Mouse (Mus musculus) liver, embryonic 14.5 days (tissue): Measurements from ENCODE around the gene Olfr433. TPM values are rescaled to one million over a fixed set of nuclear protein-coding genes. Genes with fewer than 3 reads are reported as not detected.

Experiments
- ATAC-seq: fragments of 200-750 bp; cut with Nextera tagmentation; 2 replicates; pipeline ENCODE4 v1.8.0; 2017; ENCODE audit warnings: moderate number of reproducible peaks, mild to moderate bottlenecking, moderate library complexity; ENCODE audit not compliant: insufficient read depth
- DNase-seq, 3 experiments: peaks; one replicate each; pipeline ENCODE4 v3.0.0-alpha.2; 2012 to 2013; ENCODE audit warnings: low read depth in 3 of 3, low spot score in 3 of 3
- H3K27ac ChIP-seq: fragments of 300-500 bp; sonication (generic); 2 replicates; pipeline ENCODE4 v1.5.1; 2014; ENCODE audit warnings: moderate library complexity, mild to moderate bottlenecking, control low read depth, inconsistent platforms
- H3K27me3 ChIP-seq: fragments of 300-500 bp; sonication (generic); 2 replicates; pipeline ENCODE4 v1.6.1; 2014; ENCODE audit warnings: mild to moderate bottlenecking, low read length, moderate library complexity; ENCODE audit not compliant: control insufficient read depth, insufficient read depth
- H3K36me3 ChIP-seq: fragments of 300-500 bp; sonication (generic); replicated peaks from 2 replicates; pipeline ENCODE4 v1.6.1; 2014; ENCODE audit warnings: low read depth; ENCODE audit not compliant: control insufficient read depth, insufficient read depth
- H3K4me1 ChIP-seq, 2 experiments: fragments of 200-500 bp in 1 of 2; fragments of 300-500 bp in 1 of 2; sonication (generic) in 1 of 2; replicated peaks; 2 replicates each; pipeline ENCODE4 v1.6.1; 2012 to 2014; ENCODE audit warnings: antibody characterized with exemption in 1 of 2, inconsistent platforms in 1 of 2, low read length in 1 of 2; ENCODE audit not compliant: control insufficient read depth in 2 of 2, insufficient read depth in 2 of 2
- H3K4me2 ChIP-seq: fragments of 300-500 bp; sonication (generic); 2 replicates; pipeline ENCODE4 v1.6.1; 2014; ENCODE audit warnings: low read depth, mild to moderate bottlenecking, control low read depth, moderate library complexity
- H3K4me3 ChIP-seq, 2 experiments: fragments of 200-500 bp in 1 of 2; fragments of 300-500 bp in 1 of 2; sonication (generic) in 1 of 2; 2 replicates each; pipeline ENCODE4 v1.5.1; 2012 to 2014; ENCODE audit warnings: low read depth in 2 of 2, low read length in 2 of 2, mild to moderate bottlenecking in 2 of 2, control low read depth in 1 of 2, inconsistent platforms in 1 of 2, moderate library complexity in 1 of 2; ENCODE audit not compliant: insufficient read depth in 1 of 2
- H3K9ac ChIP-seq: fragments of 300-500 bp; sonication (generic); replicated peaks from 2 replicates; pipeline ENCODE4 v1.6.1; 2014; ENCODE audit warnings: mild to moderate bottlenecking, control low read depth, moderate library complexity
- H3K9me3 ChIP-seq: fragments of 300-500 bp; sonication (generic); 2 replicates; pipeline ENCODE4 v1.6.1; 2016; ENCODE audit warnings: low read length, mixed read lengths; ENCODE audit not compliant: control insufficient read depth
- CTCF ChIP-seq: IDR thresholded peaks from 2 replicates; pipeline ENCODE4 v1.5.1; 2016; ENCODE audit warnings: antibody characterized with exemption, low read depth, control low read depth
- EP300 ChIP-seq: IDR thresholded peaks from 2 replicates; pipeline ENCODE4 v1.6.1; 2016; ENCODE audit warnings: antibody characterized with exemption, low read depth
- WGBS: fragments of 180-500 bp; shearing (Covaris S2); extraction: QIAGEN DNeasy Blood & Tissue Kit; methylation state at CpG from one replicate; pipeline ENCODE4 v1.1.7; 2014; ENCODE audit not compliant: insufficient replicate concordance; 5-methylcytosine and 5-hydroxymethylcytosine counted together
- polyA plus RNA-seq, 2 experiments: library from polyadenylated mRNA; depleted of rRNA in 1 of 2; stranded (reverse) in 1 of 2; unstranded in 1 of 2; fragments of >200 nt; fragmentation: Nextera tagmentation in 1 of 2; extraction: Ambion mirVana in 1 of 2; gene quantifications; 2 replicates each; pipeline versions ENCODE4 v1.2.1 to v1.2.3; 2012 to 2014

The Olfr433 gene
- polyA plus RNA-seq, 2 experiments: 0.03 to 0.10 TPM

DNA sequence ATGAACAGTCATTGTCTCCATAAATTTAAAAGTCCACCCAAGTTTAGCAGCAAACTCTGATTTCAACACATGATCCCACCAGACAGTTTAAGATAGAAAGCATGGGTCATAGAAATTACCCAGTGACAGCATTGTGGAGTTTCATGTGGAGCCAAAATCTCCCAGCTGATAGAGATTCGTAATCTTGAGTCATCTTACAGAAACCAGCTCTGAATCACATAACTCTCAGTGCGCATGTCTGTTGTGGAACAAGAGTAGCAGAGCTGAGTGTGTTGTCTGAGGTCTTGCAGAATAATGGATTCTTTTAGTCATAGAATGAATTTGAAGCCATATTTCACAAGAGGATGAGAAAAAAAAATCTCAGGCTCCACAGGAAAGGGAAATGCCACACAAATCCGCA lies 12.5 kb downstream of the Olfr433 start:
- Histone ChIP-seq H3K4me2 (no peak overlapping the region), H3K27ac (no peak overlapping the region), H3K9ac (no peak overlapping the region), H3K4me1 (no peaks in the 10 kb centered on the region), H3K36me3 (no peaks in the 10 kb centered on the region), H3K9me3 (no peaks in the 10 kb centered on the region), H3K4me3 (no peak overlapping the region), H3K27me3 (no peaks in the 10 kb centered on the region)
- WGBS: 57% methylated on average over 3 of the region's 3 CpGs
- ATAC-seq: no peak
- TF ChIP-seq EP300 (no peak), CTCF (no peak)
- DNase-seq: no peak

DNA sequence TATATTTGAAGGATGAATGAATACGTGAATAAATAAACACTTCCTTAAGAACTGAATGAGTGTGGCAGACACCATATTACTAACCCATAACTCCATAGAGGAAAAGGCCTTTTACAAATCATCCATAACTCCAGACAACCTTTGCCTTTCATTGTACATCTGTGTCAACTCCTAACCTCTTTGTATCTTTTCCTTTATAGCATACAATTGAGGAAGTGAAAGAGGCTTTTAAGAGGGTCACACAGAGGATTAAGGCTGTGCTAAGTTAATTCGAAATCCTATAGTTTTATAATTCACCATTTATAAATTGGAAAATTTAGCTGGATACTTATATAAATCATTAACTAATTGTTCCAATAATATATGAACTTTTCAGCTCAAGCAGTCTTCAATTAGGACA lies 14.7 kb downstream of the Olfr433 start:
- no peaks in the 10 kb centered on the region for H3K9me3 ChIP-seq
- ATAC-seq (no peak), DNase-seq (no peak)
- WGBS: 48% methylated on average over 2 of the region's 2 CpGs
- no peaks in the 10 kb centered on the region for H3K4me1 ChIP-seq
- TF ChIP-seq EP300: no peak
- TF ChIP-seq CTCF: no peak
- H3K27ac ChIP-seq: no peak overlapping the region
- no peaks in the 10 kb centered on the region for H3K27me3 ChIP-seq
- no peak overlapping the region for H3K4me2 ChIP-seq
- no peaks in the 10 kb centered on the region for H3K36me3 ChIP-seq
- no peak overlapping the region for H3K4me3 ChIP-seq
- H3K9ac ChIP-seq: no peak overlapping the region

DNA sequence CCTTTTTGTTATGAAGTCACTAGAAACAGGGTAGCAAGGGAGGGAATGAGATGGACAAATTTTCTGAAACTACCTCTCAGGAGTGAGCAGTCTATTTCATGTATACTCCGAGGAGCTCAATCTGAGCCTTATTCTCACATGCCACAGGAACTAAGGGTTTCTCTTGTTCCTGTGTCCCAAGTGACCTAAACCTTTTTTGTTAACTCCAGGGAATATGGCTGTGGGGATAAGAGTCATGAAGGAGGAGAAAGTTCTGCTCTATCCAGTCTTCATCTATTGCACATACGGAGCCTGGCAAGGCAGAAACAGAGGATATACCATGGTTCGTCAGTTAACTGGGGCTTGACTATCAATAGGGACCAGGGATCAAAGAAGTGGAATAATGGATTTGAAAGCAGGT lies 25.8 kb downstream of the Olfr433 start, which contains the start of gene Olfr430:
TSS of gene Olfr430 (plus strand) at position 301 of the 400 bp plus-strand sequence.
- H3K9me3 ChIP-seq: no peaks in the 10 kb centered on the region
- H3K36me3 ChIP-seq: no peaks in the 10 kb centered on the region
- TF ChIP-seq CTCF (no peak), EP300 (no peak)
- H3K27me3 ChIP-seq: no peaks in the 10 kb centered on the region
- H3K4me1 ChIP-seq: no peaks in the 10 kb centered on the region
- no peak within 1 kb of the TSS for H3K4me2 ChIP-seq
- no peak within 1 kb of the TSS for H3K9ac ChIP-seq
- H3K27ac ChIP-seq: no peak within 1 kb of the TSS
- ATAC-seq: no peak
- 71% methylated on average over 3 of the region's 3 CpGs for WGBS
- H3K4me3 ChIP-seq: no peak within 1 kb of the TSS
- DNase-seq: no peak

DNA sequence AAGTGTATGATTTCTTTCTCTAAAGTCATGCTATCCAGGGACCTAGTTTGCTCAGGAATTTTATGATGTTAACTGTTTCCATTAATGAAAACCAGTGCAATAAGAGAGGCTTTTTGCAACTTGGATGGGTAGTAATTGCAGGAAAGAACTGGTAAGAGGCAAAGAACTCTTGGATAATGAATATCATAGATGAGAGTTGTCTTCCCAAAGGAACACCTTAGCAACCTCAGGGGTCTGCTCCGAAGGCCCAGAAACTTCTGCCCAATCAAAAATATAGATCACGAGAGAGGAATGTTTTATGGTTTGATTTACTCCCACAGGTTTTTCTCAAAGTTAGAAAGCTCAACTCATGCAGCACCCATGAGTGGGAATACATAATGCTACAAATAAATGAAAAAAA lies 43.5 kb downstream of the Olfr433 start, which contains the start of gene Olfr429:
TSS of gene Olfr429 (plus strand) at position 301 of the 400 bp plus-strand sequence.
- Histone ChIP-seq H3K4me3 (no peak within 1 kb of the TSS), H3K4me2 (no peak within 1 kb of the TSS), H3K27ac (no peak within 1 kb of the TSS), H3K27me3 (no peaks in the 10 kb centered on the region), H3K4me1 (no peaks in the 10 kb centered on the region), H3K9me3 (no peaks in the 10 kb centered on the region), H3K9ac (no peak within 1 kb of the TSS), H3K36me3 (no peaks in the 10 kb centered on the region)
- ATAC-seq (no peak), DNase-seq (no peak)
- WGBS: 68% methylated on average over 2 of the region's 2 CpGs
- TF ChIP-seq EP300 (no peak), CTCF (no peak)

Other genes starting within 250 kb of the Olfr433 start
- 0.61 and 1.2 TPM in 2 replicates for gene Ifi211, start 127.7 kb upstream of the Olfr433 start, polyA plus RNA-seq (2012; rRNA removed)
- 1.5 and 1.6 TPM in 2 replicates for gene Ifi211, start 127.7 kb upstream of the Olfr433 start, polyA plus RNA-seq (2014; fragmentation: Nextera tagmentation; extraction: Ambion mirVana)
- gene Mndal, start 98.2 kb upstream of the Olfr433 start, polyA plus RNA-seq (2012; rRNA removed): 1.0 and 2.6 TPM in 2 replicates
- 2.0 and 2.8 TPM in 2 replicates for gene Mndal, start 98.2 kb upstream of the Olfr433 start, polyA plus RNA-seq (2014; fragmentation: Nextera tagmentation; extraction: Ambion mirVana)
- gene Ifi203, start 98.0 kb upstream of the Olfr433 start, polyA plus RNA-seq (2012; rRNA removed): 1.1 and 1.4 TPM in 2 replicates
- 2.1 and 2.9 TPM in 2 replicates for gene Ifi203, start 98.0 kb upstream of the Olfr433 start, polyA plus RNA-seq (2014; fragmentation: Nextera tagmentation; extraction: Ambion mirVana)
- not detected in 2 replicates for gene Ifi202b, start 58.0 kb upstream of the Olfr433 start, polyA plus RNA-seq (2012; rRNA removed)
- gene Ifi202b, start 58.0 kb upstream of the Olfr433 start, polyA plus RNA-seq (2014; fragmentation: Nextera tagmentation; extraction: Ambion mirVana): not detected in 2 replicates
- gene Ifi205, start 8.9 kb upstream of the Olfr433 start, polyA plus RNA-seq (2012; rRNA removed): 0.24 and 0.28 TPM in 2 replicates
- 0.67 and 0.68 TPM in 2 replicates for gene Ifi205, start 8.9 kb upstream of the Olfr433 start, polyA plus RNA-seq (2014; fragmentation: Nextera tagmentation; extraction: Ambion mirVana)
- gene Olfr432, start 8.5 kb downstream of the Olfr433 start, polyA plus RNA-seq (2012; rRNA removed): not detected in 2 replicates
- gene Olfr432, start 8.5 kb downstream of the Olfr433 start, polyA plus RNA-seq (2014; fragmentation: Nextera tagmentation; extraction: Ambion mirVana): not detected in 2 replicates
- not detected in 2 replicates for gene Olfr430, start 25.9 kb downstream of the Olfr433 start, polyA plus RNA-seq (2012; rRNA removed)
- gene Olfr430, start 25.9 kb downstream of the Olfr433 start, polyA plus RNA-seq (2014; fragmentation: Nextera tagmentation; extraction: Ambion mirVana): not detected in 2 replicates
- gene Olfr429, start 43.6 kb downstream of the Olfr433 start, polyA plus RNA-seq (2012; rRNA removed): not detected in 2 replicates
- not detected in 2 replicates for gene Olfr429, start 43.6 kb downstream of the Olfr433 start, polyA plus RNA-seq (2014; fragmentation: Nextera tagmentation; extraction: Ambion mirVana)
- gene Olfr427, start 56.2 kb downstream of the Olfr433 start, polyA plus RNA-seq (2012; rRNA removed): not detected in 2 replicates
- gene Olfr427, start 56.2 kb downstream of the Olfr433 start, polyA plus RNA-seq (2014; fragmentation: Nextera tagmentation; extraction: Ambion mirVana): not detected in 2 replicates
- not detected in 2 replicates for gene Olfr231, start 80.5 kb downstream of the Olfr433 start, polyA plus RNA-seq (2012; rRNA removed)
- not detected in 2 replicates for gene Olfr231, start 80.5 kb downstream of the Olfr433 start, polyA plus RNA-seq (2014; fragmentation: Nextera tagmentation; extraction: Ambion mirVana)
- gene Olfr424, start 90.8 kb downstream of the Olfr433 start, polyA plus RNA-seq (2012; rRNA removed): not detected in 2 replicates
- not detected in 2 replicates for gene Olfr424, start 90.8 kb downstream of the Olfr433 start, polyA plus RNA-seq (2014; fragmentation: Nextera tagmentation; extraction: Ambion mirVana)
- not detected in 2 replicates for gene Olfr420, start 114.9 kb downstream of the Olfr433 start, polyA plus RNA-seq (2012; rRNA removed)
- gene Olfr420, start 114.9 kb downstream of the Olfr433 start, polyA plus RNA-seq (2014; fragmentation: Nextera tagmentation; extraction: Ambion mirVana): 0.30 and 1.1 TPM in 2 replicates
- 23.1 and 38.7 TPM in 2 replicates for gene Spta1, start 132.1 kb downstream of the Olfr433 start, polyA plus RNA-seq (2012; rRNA removed)
- gene Spta1, start 132.1 kb downstream of the Olfr433 start, polyA plus RNA-seq (2014; fragmentation: Nextera tagmentation; extraction: Ambion mirVana): 45.0 and 49.1 TPM in 2 replicates
- gene Olfr419, start 211.4 kb downstream of the Olfr433 start, polyA plus RNA-seq (2012; rRNA removed): not detected in 2 replicates
- gene Olfr419, start 211.4 kb downstream of the Olfr433 start, polyA plus RNA-seq (2014; fragmentation: Nextera tagmentation; extraction: Ambion mirVana): 0.16 and 0.27 TPM in 2 replicates